Mouse (Mus musculus): Measurements from ENCODE around the gene Mms19.

DNA sequence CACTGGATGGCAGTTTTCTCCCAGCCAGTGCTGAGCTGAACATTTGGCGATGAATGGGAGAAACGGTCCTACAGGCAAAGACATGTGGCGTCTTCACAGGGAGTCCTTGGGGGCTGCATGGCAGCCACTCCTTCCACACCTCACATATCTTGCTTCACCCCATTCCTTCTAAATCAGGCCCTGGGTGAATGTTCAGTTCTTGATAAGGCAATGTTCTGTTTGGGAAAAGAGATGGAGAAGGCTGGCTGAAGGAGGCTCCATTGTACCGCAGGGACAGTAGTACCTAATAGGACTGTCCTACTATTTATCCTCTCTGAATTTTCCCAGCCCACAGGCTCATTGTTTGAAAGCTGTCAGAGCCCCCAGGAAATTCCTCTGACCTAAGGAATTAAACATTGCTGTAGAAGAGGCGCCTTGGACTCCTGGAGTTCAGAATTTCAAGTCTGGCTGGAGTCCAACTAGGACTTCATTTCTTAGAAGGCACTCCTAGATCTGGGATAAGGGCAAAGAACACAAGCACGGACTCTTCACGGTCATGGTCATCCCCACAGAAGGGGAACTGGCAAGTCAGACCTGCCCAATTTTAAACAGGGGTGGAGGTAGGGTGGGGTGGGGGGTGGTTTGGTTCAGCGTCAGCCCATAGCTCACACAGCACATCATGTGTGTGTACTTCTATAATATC, 73.7 kb downstream of the Mms19 start:
- no peak for TF ChIP-seq CTCF (IDR thresholded peaks at IDR 0.05; ENCODE audit: borderline replicate concordance, insufficient read depth, low read depth, low read length)
- TF ChIP-seq POLR2A (IDR thresholded peaks at IDR 0.05; ENCODE audit: borderline replicate concordance, insufficient read depth, low read length), result no peak

Data from cerebellum, adult 2 months (tissue).